ENCODE assay signal across 20 mouse cellular contexts in the genomic region with DNA sequence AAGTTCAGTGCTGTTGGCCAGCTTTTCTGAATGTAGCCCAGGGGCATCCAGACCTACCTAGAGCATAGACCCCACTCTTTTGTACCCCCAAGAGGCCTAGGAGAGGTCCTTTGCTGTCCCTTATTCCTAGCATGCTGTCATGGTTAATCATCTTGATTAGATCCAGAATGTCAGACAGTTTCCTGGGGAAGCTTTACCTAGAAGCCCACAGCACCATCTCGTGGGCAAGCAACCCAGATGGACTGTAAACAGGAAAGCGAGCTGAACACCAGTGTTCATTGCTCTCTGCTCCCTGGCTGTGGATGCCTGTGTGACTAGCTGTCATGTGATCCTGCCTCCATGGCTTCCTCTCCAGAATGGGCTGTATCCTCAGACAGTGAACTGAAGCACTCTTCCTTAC.
A peak's percentile ranks its signal among the peaks of the same experiment; 100 is the strongest.
DNase-seq lines count a peak whose midpoint lies in the region; ATAC-seq and TF ChIP-seq lines count a peak whose summit lies in the region.
"Had no signal": no experiment of that assay in that cellular context is flagged by ENCODE, and none has a peak within 500 bp of the region (broad histone marks: within the 10 kb centered on the region; RNA-seq: fewer than 3 reads in every experiment).

No protein-coding gene starts in this region.

- no peaks in the 10 kb centered on the region for H3K36me3 ChIP-seq in kidney, adult 2 months (ENCODE audit: control insufficient read depth, insufficient read depth, low read length)
- H3K36me3 ChIP-seq in lung, postnatal 0 days (ENCODE audit: insufficient read depth, low read length) = no peaks in the 10 kb centered on the region
- H3K36me3 ChIP-seq in CH12.LX (replicated peaks in 1 of 2; ENCODE audit: control insufficient read depth in 1 of 2, insufficient read depth in 1 of 2, low read length in 1 of 2) = no peaks in the 10 kb centered on the region
- H3K36me3 ChIP-seq in stomach, postnatal 0 days (ENCODE audit: control insufficient read depth, insufficient read depth, low read length) = no peaks in the 10 kb centered on the region
- H3K36me3 ChIP-seq in neural tube, embryonic 15.5 days = no peaks in the 10 kb centered on the region
- H3K36me3 ChIP-seq: embryonic facial prominence, embryonic 12.5 days; forebrain, embryonic 15.5 days; heart, embryonic 15.5 days; hindbrain, embryonic 10.5 days had no signal

- 77% methylated on average over 2 of the region's 2 CpGs for WGBS in kidney, adult 2 months
- 46% methylated on average over 2 of the region's 2 CpGs for WGBS in lung, postnatal 0 days
- 63% methylated on average over 2 of the region's 2 CpGs for WGBS in lung, adult 2 months
- 71% methylated on average over 2 of the region's 2 CpGs for WGBS in stomach, postnatal 0 days
- WGBS in neural tube, embryonic 15.5 days = 72% methylated on average over 2 of the region's 2 CpGs

- ATAC-seq in lung, postnatal 0 days = no peak
- no peak for ATAC-seq in stomach, postnatal 0 days (ENCODE audit: low FRiP score, low TSS enrichment)
- ATAC-seq in neural tube, embryonic 15.5 days (ENCODE audit: low FRiP score) = no peak
- ATAC-seq: forebrain, embryonic 15.5 days had no signal

- H3K4me1 ChIP-seq in kidney, adult 2 months (ENCODE audit: control insufficient read depth, insufficient read depth, low read length) = no peaks in the 10 kb centered on the region
- no peaks in the 10 kb centered on the region for H3K4me1 ChIP-seq in lung, postnatal 0 days (ENCODE audit: insufficient read depth, low read depth, low read length)
- no peaks in the 10 kb centered on the region for H3K4me1 ChIP-seq in lung, adult 2 months (ENCODE audit: control insufficient read depth, insufficient read depth, low read length)
- peaks cover 5 to 15% of the 10 kb centered on the region in 2 experiments; a peak in 3 of 4 replicates for H3K4me1 ChIP-seq in CH12.LX (ENCODE audit: control insufficient read depth in 1 of 2, insufficient read depth in 2 of 2)
- H3K4me1 ChIP-seq in stomach, postnatal 0 days (replicated peaks; ENCODE audit: control insufficient read depth, insufficient read depth) = no peaks in the 10 kb centered on the region
- peaks cover 39% of the 10 kb centered on the region for H3K4me1 ChIP-seq in neural tube, embryonic 15.5 days

- dilution Hi-C loops in CH12.LX (cut with MboI; ENCODE audit: extremely low pct_ligation_motif_present, extremely low pct_unique_long_range_greater_than_20kb, low sequenced_read_pairs) = no loop called here

- no peak overlapping the region for H3K27ac ChIP-seq in kidney, adult 2 months (ENCODE audit: insufficient read depth, low read depth, low read length)
- H3K27ac ChIP-seq in lung, postnatal 0 days (ENCODE audit: low read length) = no peak overlapping the region
- no peak overlapping the region for H3K27ac ChIP-seq in CH12.LX (ENCODE audit: insufficient read depth, low read depth)
- no peak overlapping the region for H3K27ac ChIP-seq in stomach, postnatal 0 days (replicated peaks)
- H3K27ac ChIP-seq in neural tube, embryonic 15.5 days (replicated peaks) = no peak overlapping the region
- H3K27ac ChIP-seq: embryonic facial prominence, embryonic 12.5 days; forebrain, embryonic 15.5 days; heart, embryonic 15.5 days; hindbrain, embryonic 14.5 days had no signal

- H3K4me2 ChIP-seq in lung, postnatal 0 days (replicated peaks; ENCODE audit: low read depth, low read length) = no peak overlapping the region
- no peak overlapping the region for H3K4me2 ChIP-seq in CH12.LX (ENCODE audit: insufficient read depth, low read depth, poor library complexity, severe bottlenecking)
- no peak overlapping the region for H3K4me2 ChIP-seq in stomach, postnatal 0 days (replicated peaks; ENCODE audit: low read depth)
- H3K4me2 ChIP-seq in neural tube, embryonic 15.5 days = no peak overlapping the region
- H3K4me2 ChIP-seq: embryonic facial prominence, embryonic 12.5 days; forebrain, embryonic 15.5 days; heart, embryonic 11.5 days; heart, embryonic 15.5 days; hindbrain, embryonic 14.5 days had no signal

- TF ChIP-seq POLR2A in kidney, adult 2 months (IDR thresholded peaks at IDR 0.05; ENCODE audit: low read depth, low read length) = no peak
- no peak for TF ChIP-seq POLR2A in lung, adult 2 months (IDR thresholded peaks at IDR 0.05; ENCODE audit: borderline replicate concordance, extremely low read depth, low read depth, low read length)
- TF ChIP-seq POLR2A in CH12.LX (IDR thresholded peaks at IDR 0.05; ENCODE audit: low read depth, low read length) = no peak

- no peak for TF ChIP-seq EP300 in lung, postnatal 0 days (IDR thresholded peaks at IDR 0.05)
- TF ChIP-seq EP300 in CH12.LX (IDR thresholded peaks at IDR 0.05; ENCODE audit: low read length) = no peak
- TF ChIP-seq EP300 in stomach, postnatal 0 days (optimal IDR thresholded peaks at IDR 0.05) = no peak

- DNase-seq in kidney, adult 2 months = no peak
- no peak for DNase-seq in kidney, postnatal 36 days
- no peak for DNase-seq in lung, postnatal 0 days (ENCODE audit: low spot score)
- no peak for DNase-seq in lung, adult 2 months
- no peak for DNase-seq in CH12.LX (ENCODE audit: extremely low read depth)
- no peak for DNase-seq in stomach, postnatal 0 days (ENCODE audit: low spot score)
- DNase-seq: adrenal gland, postnatal 10 days; cerebellum, adult 11 months; cerebellum, adult 8-10 months; cerebellum, postnatal 14 days; gastrocnemius, postnatal 10 days; heart, adult 18-20 months; heart, postnatal 14 days had no signal

- no peaks in the 10 kb centered on the region for H3K79me2 ChIP-seq in CH12.LX (replicated peaks; ENCODE audit: control insufficient read depth, extremely low read depth, insufficient read depth, poor library complexity, severe bottlenecking)

- no peaks in the 10 kb centered on the region for H3K27me3 ChIP-seq in kidney, adult 2 months (replicated peaks; ENCODE audit: control insufficient read depth, insufficient read depth, low read length)
- no peaks in the 10 kb centered on the region for H3K27me3 ChIP-seq in lung, postnatal 0 days (replicated peaks; ENCODE audit: insufficient read depth, low read length)
- no peaks in the 10 kb centered on the region for H3K27me3 ChIP-seq in CH12.LX (replicated peaks)
- no peaks in the 10 kb centered on the region; the same call in 1 of the 2 replicates for H3K27me3 ChIP-seq in stomach, postnatal 0 days (ENCODE audit: control insufficient read depth, insufficient read depth, low read length)
- H3K27me3 ChIP-seq in neural tube, embryonic 15.5 days (replicated peaks) = peaks cover 15% of the 10 kb centered on the region
- H3K27me3 ChIP-seq: embryonic facial prominence, embryonic 12.5 days; heart, embryonic 15.5 days had no signal

- peak; percentile 50 for TF ChIP-seq RAD21 in CH12.LX (IDR thresholded peaks at IDR 0.05; ENCODE audit: low read depth, low read length)

- TF ChIP-seq CTCF in kidney, adult 2 months (conservative IDR thresholded peaks at IDR 0.05; ENCODE audit: insufficient read depth, insufficient read length, low read depth, low read length) = 0 out of 2 replicates have a peak, but pooled peaks have one; percentile 3
- TF ChIP-seq CTCF in lung, postnatal 0 days (IDR thresholded peaks at IDR 0.05) = peak; percentile 44
- TF ChIP-seq CTCF in lung, adult 2 months (IDR thresholded peaks at IDR 0.05; ENCODE audit: insufficient read depth, low read length) = no peak
- peak in 1 of 2 experiments; percentile 57; a peak in 2 of 4 replicates for TF ChIP-seq CTCF in CH12.LX (conservative IDR thresholded peaks at IDR 0.05 in 1 of 2, IDR thresholded peaks at IDR 0.05 in 1 of 2; ENCODE audit: low read depth in 2 of 2, low read length in 2 of 2)
- peak; percentile 36; the same call in 1 of the 2 replicates for TF ChIP-seq CTCF in stomach, postnatal 0 days (IDR thresholded peaks at IDR 0.05; ENCODE audit: low read depth)

- no peak overlapping the region for H3K4me3 ChIP-seq in kidney, adult 2 months (ENCODE audit: insufficient read depth, low read depth, low read length)
- H3K4me3 ChIP-seq in lung, postnatal 0 days (ENCODE audit: low read depth, low read length) = no peak overlapping the region
- H3K4me3 ChIP-seq in lung, adult 2 months (replicated peaks; ENCODE audit: extremely low read depth, low read depth, low read length) = no peak overlapping the region
- H3K4me3 ChIP-seq in CH12.LX (replicated peaks in 1 of 3; ENCODE audit: low read depth in 2 of 3, low read length in 2 of 3, poor library complexity in 1 of 3) = no peak overlapping the region
- no peak overlapping the region for H3K4me3 ChIP-seq in stomach, postnatal 0 days (ENCODE audit: low read depth, low read length)
- H3K4me3 ChIP-seq in neural tube, embryonic 15.5 days (replicated peaks) = no peak overlapping the region
- H3K4me3 ChIP-seq: embryonic facial prominence, embryonic 12.5 days; forebrain, embryonic 15.5 days; heart, embryonic 15.5 days; hindbrain, embryonic 10.5 days had no signal

- H3K9me3 ChIP-seq in lung, postnatal 0 days (ENCODE audit: low read length) = no peaks in the 10 kb centered on the region
- H3K9me3 ChIP-seq in CH12.LX (replicated peaks; ENCODE audit: low read length) = peaks cover 4% of the 10 kb centered on the region
- no peaks in the 10 kb centered on the region for H3K9me3 ChIP-seq in stomach, postnatal 0 days (ENCODE audit: control insufficient read depth, low read length)
- no peaks in the 10 kb centered on the region for H3K9me3 ChIP-seq in neural tube, embryonic 15.5 days (replicated peaks)
- H3K9me3 ChIP-seq: embryonic facial prominence, embryonic 12.5 days; forebrain, embryonic 15.5 days; heart, embryonic 15.5 days had no signal

- in situ Hi-C loops in CH12.LX (cut with MboI; ENCODE audit: low pct_ligation_motif_present, low pct_unique_long_range_greater_than_20kb, low sequenced_read_pairs) = no loop called here

- no peak overlapping the region for H3K9ac ChIP-seq in lung, postnatal 0 days (replicated peaks; ENCODE audit: low read depth)
- no peak overlapping the region for H3K9ac ChIP-seq in CH12.LX (ENCODE audit: insufficient read depth, low read depth)
- H3K9ac ChIP-seq in stomach, postnatal 0 days (ENCODE audit: low read length) = no peak overlapping the region
- no peak overlapping the region for H3K9ac ChIP-seq in neural tube, embryonic 15.5 days (replicated peaks)
- H3K9ac ChIP-seq: embryonic facial prominence, embryonic 12.5 days; forebrain, embryonic 15.5 days; heart, embryonic 15.5 days; hindbrain, embryonic 14.5 days had no signal

TF ChIP-seq in CH12.LX, 34 proteins besides CTCF, POLR2A, EP300 and RAD21:
- TF ChIP-seq MAX (IDR thresholded peaks at IDR 0.05; ENCODE audit: low read length) (no peak), TCF12 (IDR thresholded peaks at IDR 0.05; ENCODE audit: low read depth, low read length) (no peak), CHD1 (IDR thresholded peaks at IDR 0.05; ENCODE audit: low read depth, low read length) (no peak), SMC3 (IDR thresholded peaks at IDR 0.05; ENCODE audit: low read depth, low read length) (peak; percentile 44), BHLHE40 (IDR thresholded peaks at IDR 0.05; ENCODE audit: low read depth, low read length) (no peak)
